Mouse (Mus musculus): ENCODE measurements around the gene Sspo. TPM values are rescaled to one million over a fixed set of nuclear protein-coding genes. Genes with fewer than 3 reads are reported as not detected.

Gene Sspo
- polyA plus RNA-seq, 1 experiment from 2014 or later, result 0.03 TPM

- no peak overlapping the region for H3K27ac ChIP-seq (replicated peaks)
- no peak overlapping the region for H3K4me3 ChIP-seq (replicated peaks)
- no peak overlapping the region for H3K4me2 ChIP-seq
- H3K4me1 ChIP-seq (replicated peaks), result no peaks in the 10 kb centered on the region
- H3K9me3 ChIP-seq (replicated peaks), result no peaks in the 10 kb centered on the region
- 64% methylated on average over 2 of the region's 2 CpGs for WGBS (ENCODE audit: insufficient replicate concordance)
- ATAC-seq (ENCODE audit: insufficient read depth), result no peak
- H3K36me3 ChIP-seq (replicated peaks), result no peaks in the 10 kb centered on the region
- no peaks in the 10 kb centered on the region for H3K27me3 ChIP-seq
- no peak overlapping the region for H3K9ac ChIP-seq
Measured at GRCm38 (mm10) chr6:48416486-48416885, 31.5 kb upstream of the Sspo start.

GRCm38 (mm10) chr6:48420647-48421046, 27.4 kb upstream of the Sspo start:
- no peaks in the 10 kb centered on the region for H3K36me3 ChIP-seq (replicated peaks)
- WGBS (ENCODE audit: insufficient replicate concordance), result 14% methylated on average over 2 of the region's 2 CpGs
- ATAC-seq (ENCODE audit: insufficient read depth), result no peak
- H3K4me1 ChIP-seq (replicated peaks), result no peaks in the 10 kb centered on the region
- no peak overlapping the region for H3K27ac ChIP-seq (replicated peaks)
- no peaks in the 10 kb centered on the region for H3K9me3 ChIP-seq (replicated peaks)
- H3K4me2 ChIP-seq, result no peak overlapping the region
- H3K27me3 ChIP-seq, result no peaks in the 10 kb centered on the region
- no peak overlapping the region for H3K4me3 ChIP-seq (replicated peaks)
- H3K9ac ChIP-seq, result no peak overlapping the region

DNA sequence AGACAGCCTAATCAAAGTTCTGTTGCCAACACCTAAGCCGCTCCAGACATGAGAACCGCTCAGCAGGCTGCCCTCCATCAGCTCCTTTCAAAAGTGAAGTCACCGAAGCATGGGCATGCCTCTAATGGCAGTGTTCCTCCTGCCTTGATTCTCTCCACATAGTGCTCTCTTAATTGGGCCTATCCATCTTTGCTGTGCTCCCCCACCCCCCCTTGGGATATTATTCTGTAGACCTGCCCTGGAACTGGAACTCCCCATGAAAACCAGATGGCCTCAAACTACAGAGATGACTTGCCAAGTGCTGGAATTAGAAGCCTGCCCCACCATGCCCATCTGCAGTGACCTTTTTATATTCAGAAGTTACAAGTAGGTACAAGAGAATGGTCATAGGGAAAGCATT, 24.7 kb upstream of the Sspo start:
- ATAC-seq (ENCODE audit: insufficient read depth), result no peak
- H3K4me3 ChIP-seq (replicated peaks), result no peak overlapping the region
- no peak overlapping the region for H3K9ac ChIP-seq
- no peaks in the 10 kb centered on the region for H3K27me3 ChIP-seq
- H3K36me3 ChIP-seq (replicated peaks), result no peaks in the 10 kb centered on the region
- H3K9me3 ChIP-seq (replicated peaks), result no peaks in the 10 kb centered on the region
- WGBS (ENCODE audit: insufficient replicate concordance), result 83% methylated on average over 3 of the region's 3 CpGs
- no peak overlapping the region for H3K4me2 ChIP-seq
- no peaks in the 10 kb centered on the region for H3K4me1 ChIP-seq (replicated peaks)
- H3K27ac ChIP-seq (replicated peaks), result no peak overlapping the region

DNA sequence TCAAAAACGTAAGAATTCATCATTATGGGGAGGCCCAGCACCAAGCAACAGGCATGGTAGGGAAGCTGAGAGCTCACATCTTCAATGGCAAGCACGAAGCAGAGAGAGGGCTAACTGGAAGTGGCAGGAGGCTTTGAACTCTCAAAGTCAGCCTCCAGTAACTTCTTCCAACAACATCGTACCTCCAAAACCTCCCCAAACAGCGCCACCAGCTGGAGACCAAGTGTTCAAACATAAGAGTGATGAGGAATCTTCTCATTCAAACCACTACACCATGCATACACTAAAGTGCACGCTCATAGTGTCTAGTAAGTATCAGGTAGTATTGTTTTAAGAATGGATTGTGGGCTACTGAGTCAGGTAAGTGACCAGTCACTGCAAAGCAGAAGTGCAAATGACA, 24.0 kb upstream of the Sspo start:
- H3K9ac ChIP-seq, result no peak overlapping the region
- H3K36me3 ChIP-seq (replicated peaks), result no peaks in the 10 kb centered on the region
- H3K4me3 ChIP-seq (replicated peaks), result no peak overlapping the region
- no peak overlapping the region for H3K27ac ChIP-seq (replicated peaks)
- H3K27me3 ChIP-seq, result no peaks in the 10 kb centered on the region
- H3K4me2 ChIP-seq, result no peak overlapping the region
- no peaks in the 10 kb centered on the region; the same call in 1 of the 2 replicates for H3K4me1 ChIP-seq (replicated peaks)
- WGBS (ENCODE audit: insufficient replicate concordance), result 43% methylated on average over 5 of the region's 5 CpGs
- H3K9me3 ChIP-seq (replicated peaks), result no peaks in the 10 kb centered on the region
- no peak for ATAC-seq (ENCODE audit: insufficient read depth)

DNA sequence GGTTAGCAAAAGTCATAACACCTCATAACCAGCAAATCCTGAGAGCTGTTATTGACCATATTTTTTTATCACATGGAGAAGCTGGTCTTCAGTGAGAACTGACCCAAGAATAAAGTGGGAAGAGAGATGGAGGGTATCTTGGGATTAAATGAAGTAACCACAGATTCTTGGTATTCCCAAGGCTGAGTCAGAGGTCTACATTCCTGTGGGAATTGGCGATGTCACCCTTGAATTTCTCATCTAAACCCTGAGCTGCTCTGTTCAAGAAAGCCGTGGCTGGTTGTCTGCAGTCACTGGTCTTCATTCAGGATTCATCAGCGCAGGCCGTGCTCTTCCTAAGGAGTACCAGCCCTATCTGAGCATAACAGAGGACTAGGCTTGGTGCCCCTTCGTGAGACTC, 21.1 kb upstream of the Sspo start:
- Histone ChIP-seq H3K4me3 (replicated peaks) (no peak overlapping the region), H3K4me2 (no peak overlapping the region), H3K9ac (no peak overlapping the region), H3K36me3 (replicated peaks) (no peaks in the 10 kb centered on the region), H3K9me3 (replicated peaks) (no peaks in the 10 kb centered on the region), H3K27me3 (no peaks in the 10 kb centered on the region), H3K27ac (replicated peaks) (no peak overlapping the region), H3K4me1 (replicated peaks) (no peaks in the 10 kb centered on the region; the same call in 1 of the 2 replicates)
- 61% methylated on average over 5 of the region's 5 CpGs for WGBS (ENCODE audit: insufficient replicate concordance)
- ATAC-seq (ENCODE audit: insufficient read depth), result no peak

DNA sequence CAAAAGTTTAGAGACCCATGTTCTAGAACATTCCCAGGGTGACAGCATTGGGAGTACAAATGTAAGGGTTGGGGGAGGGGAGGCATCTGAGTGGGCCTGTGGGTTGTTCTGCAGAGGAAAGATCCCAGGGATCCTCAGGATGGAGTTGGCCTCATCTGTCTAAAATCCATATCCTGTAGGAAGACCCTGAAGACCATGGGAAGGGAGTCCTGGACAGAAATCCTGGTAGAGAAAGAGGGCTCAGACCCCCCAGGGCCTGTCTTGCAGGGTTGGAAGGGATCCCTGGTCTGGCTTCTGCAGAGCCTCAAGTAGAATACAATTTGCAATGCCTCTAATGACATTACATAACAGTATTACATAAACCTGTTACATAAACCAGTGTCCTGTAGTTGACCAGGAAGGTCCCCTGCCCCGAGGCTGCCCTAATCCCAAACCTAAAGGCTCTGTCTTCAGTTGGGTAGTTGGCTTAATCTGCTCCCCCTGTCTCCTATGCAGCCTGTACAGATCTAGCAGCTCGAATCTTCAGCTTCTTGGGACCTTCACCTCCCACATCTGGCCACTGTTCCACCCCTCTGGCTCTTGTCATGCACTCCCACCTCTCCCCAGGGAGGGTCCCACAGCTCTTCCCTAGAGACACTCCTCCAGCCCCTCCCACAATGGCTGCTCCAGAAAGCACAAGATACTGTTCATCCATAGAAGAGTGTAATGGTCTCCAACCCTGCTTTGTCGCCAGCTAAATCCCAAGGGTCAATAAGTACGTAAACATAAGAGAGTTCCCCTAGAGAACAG, 19.1 kb upstream of the Sspo start:
- H3K4me3 ChIP-seq (replicated peaks), result no peak overlapping the region
- H3K36me3 ChIP-seq (replicated peaks), result no peaks in the 10 kb centered on the region
- no peaks in the 10 kb centered on the region for H3K27me3 ChIP-seq
- peaks cover 8% of the 10 kb centered on the region for H3K4me1 ChIP-seq (replicated peaks)
- no peak overlapping the region for H3K27ac ChIP-seq (replicated peaks)
- no peak for ATAC-seq (ENCODE audit: insufficient read depth)
- H3K9me3 ChIP-seq (replicated peaks), result no peaks in the 10 kb centered on the region
- no peak overlapping the region for H3K4me2 ChIP-seq
- no peak overlapping the region for H3K9ac ChIP-seq
- WGBS (ENCODE audit: insufficient replicate concordance), result 39% methylated on average over 4 of the region's 4 CpGs

- H3K4me3 ChIP-seq (replicated peaks), result no peak overlapping the region
- H3K9me3 ChIP-seq (replicated peaks), result no peaks in the 10 kb centered on the region
- no peak for ATAC-seq (ENCODE audit: insufficient read depth)
- no peak overlapping the region for H3K27ac ChIP-seq (replicated peaks)
- H3K27me3 ChIP-seq, result no peaks in the 10 kb centered on the region
- peaks cover 8% of the 10 kb centered on the region for H3K4me1 ChIP-seq (replicated peaks)
- no peak overlapping the region for H3K4me2 ChIP-seq
- H3K36me3 ChIP-seq (replicated peaks), result no peaks in the 10 kb centered on the region
- H3K9ac ChIP-seq, result no peak overlapping the region
- WGBS (ENCODE audit: insufficient replicate concordance), result 43% methylated on average over 5 of the region's 5 CpGs
Measured at GRCm38 (mm10) chr6:48430748-48431147, 17.3 kb upstream of the Sspo start.

DNA sequence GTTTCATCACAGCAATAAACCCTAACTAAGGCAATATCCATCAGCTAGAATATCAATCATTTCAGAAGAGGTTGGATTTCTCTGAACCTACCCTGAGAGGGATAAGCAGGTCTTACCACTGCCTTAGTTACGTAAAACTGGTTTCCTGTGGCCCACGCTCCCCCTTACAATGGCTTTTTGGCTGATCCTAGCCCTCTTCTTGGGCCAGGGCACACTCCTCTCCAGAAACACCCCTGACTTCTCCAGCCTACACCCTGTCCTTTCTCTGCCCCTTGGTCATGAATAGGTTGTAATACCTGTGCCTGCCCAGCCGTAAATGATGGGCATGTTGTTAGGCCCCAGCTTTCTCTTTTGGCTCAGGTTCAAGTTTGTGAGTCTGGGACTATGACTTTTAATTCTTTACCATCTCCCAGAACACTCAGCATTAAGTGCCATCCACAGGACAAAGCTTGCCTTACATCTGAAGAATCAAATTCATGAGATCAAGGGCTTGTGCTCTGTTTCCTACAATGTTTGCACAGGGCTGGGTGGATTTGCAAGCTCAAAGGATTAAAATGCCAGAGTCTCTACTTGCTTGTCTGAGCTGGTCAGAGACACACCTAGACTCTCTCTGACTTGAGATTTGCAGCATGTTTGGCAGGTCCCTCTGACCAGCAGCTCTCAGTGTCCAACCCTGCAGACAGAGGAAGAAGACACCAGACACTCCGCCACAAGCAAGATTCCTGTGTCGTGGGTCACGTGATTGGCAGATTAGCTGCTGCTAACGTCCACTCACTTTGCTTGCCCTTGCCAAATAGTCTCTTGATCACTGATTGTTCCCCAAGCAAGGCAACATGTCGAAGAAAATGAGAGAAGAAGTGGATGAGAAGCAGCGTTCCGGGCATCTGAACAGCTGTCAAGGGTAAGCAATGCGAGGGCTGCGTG, 14.9 kb upstream of the Sspo start:
- WGBS (ENCODE audit: insufficient replicate concordance), result 43% methylated on average over 12 of the region's 12 CpGs
- Histone ChIP-seq H3K9ac (no peak overlapping the region), H3K4me3 (replicated peaks) (no peak overlapping the region), H3K36me3 (replicated peaks) (peaks cover 2% of the 10 kb centered on the region; the same call in 1 of the 2 replicates), H3K27me3 (no peaks in the 10 kb centered on the region), H3K9me3 (replicated peaks) (no peaks in the 10 kb centered on the region), H3K27ac (replicated peaks) (no peak overlapping the region), H3K4me1 (replicated peaks) (peaks cover 8% of the 10 kb centered on the region), H3K4me2 (no peak overlapping the region)
- no peak for ATAC-seq (ENCODE audit: insufficient read depth)

DNA sequence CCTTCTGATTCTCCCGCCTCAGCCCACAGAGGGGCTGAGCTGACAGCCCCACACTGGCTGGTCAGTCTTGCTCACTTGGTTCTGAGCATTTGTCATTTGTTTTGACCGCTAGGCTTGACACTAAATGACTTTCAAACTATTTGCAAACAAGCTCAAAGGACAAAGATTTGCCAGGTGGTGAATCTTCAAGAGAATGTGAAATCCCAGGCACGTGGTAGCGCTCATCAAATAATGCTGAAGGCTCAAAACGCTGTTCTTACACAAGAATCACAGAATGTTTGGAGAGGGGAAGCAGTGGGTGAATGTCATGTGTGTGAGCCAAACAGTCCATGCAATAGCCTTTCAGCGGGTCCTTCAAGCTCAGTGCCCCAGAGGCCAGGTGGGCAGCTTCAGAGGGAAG, 13.4 kb upstream of the Sspo start:
- ATAC-seq (ENCODE audit: insufficient read depth), result no peak
- Histone ChIP-seq H3K9ac (no peak overlapping the region), H3K36me3 (replicated peaks) (peaks cover 11% of the 10 kb centered on the region; the same call in 1 of the 2 replicates), H3K4me3 (replicated peaks) (no peak overlapping the region), H3K4me2 (no peak overlapping the region), H3K27me3 (peaks cover 7% of the 10 kb centered on the region), H3K27ac (replicated peaks) (no peak overlapping the region), H3K4me1 (replicated peaks) (peaks cover 8% of the 10 kb centered on the region), H3K9me3 (replicated peaks) (no peaks in the 10 kb centered on the region)
- WGBS (ENCODE audit: insufficient replicate concordance), result 44% methylated on average over 6 of the region's 6 CpGs

DNA sequence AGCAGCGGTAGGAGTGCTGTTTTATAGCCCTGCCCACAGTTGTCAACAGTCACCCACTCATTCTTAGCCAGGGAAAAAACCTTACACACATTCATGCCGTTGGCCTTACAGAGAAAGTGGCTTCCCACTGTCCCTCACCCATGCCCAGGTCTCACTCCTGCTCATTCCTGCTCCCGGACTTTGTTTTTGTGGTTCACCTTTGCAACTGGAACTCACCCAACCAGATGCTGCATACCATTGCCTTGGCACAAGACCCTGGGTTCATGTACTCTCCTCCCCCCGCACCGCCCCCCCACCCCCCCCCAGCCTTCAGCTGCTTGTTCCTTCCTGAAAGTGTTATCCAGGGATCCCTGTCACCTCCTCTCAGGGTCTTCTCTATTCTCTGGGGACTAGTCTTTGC, 12.9 kb upstream of the Sspo start:
- Histone ChIP-seq H3K27me3 (peaks cover 7% of the 10 kb centered on the region), H3K4me2 (no peak overlapping the region), H3K9me3 (replicated peaks) (no peaks in the 10 kb centered on the region), H3K36me3 (replicated peaks) (peaks cover 11% of the 10 kb centered on the region; the same call in 1 of the 2 replicates), H3K4me3 (replicated peaks) (no peak overlapping the region), H3K9ac (no peak overlapping the region), H3K27ac (replicated peaks) (no peak overlapping the region), H3K4me1 (replicated peaks) (peaks cover 8% of the 10 kb centered on the region)
- no peak for ATAC-seq (ENCODE audit: insufficient read depth)
- 55% methylated on average over 5 of the region's 5 CpGs for WGBS (ENCODE audit: insufficient replicate concordance)

DNA sequence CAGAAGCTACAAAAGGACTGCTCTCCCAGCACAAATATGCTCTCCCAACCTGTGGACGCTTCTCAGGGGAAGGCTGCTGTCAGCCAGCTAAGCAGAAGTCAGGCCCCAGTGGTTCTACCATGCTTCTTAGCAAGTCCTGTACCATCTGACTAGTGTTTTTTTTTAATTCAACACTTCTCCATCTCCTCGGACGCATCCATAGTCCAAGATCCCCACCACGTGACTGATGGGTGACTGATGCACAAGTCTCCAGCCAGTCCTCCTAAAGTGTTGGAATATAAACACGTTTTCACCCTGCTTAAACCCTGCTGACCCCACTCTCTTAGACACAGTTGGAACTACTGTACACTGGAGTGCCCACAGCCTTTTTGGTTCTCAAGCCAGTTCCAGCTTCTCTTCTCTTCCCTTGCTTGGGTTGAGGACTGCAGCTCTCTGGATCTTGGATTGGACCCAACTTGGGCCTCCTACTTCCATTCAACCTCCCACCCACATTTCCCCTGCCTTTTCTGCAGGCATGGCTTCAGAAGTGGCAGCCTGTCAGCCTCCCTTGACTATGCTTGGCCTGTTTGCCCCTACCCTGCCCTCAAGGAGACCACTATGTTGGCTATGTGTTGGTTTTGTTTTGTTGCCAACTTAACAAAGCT, 12.2 kb upstream of the Sspo start:
- no peak overlapping the region for H3K4me2 ChIP-seq
- H3K4me1 ChIP-seq (replicated peaks), result peaks cover 8% of the 10 kb centered on the region
- H3K9ac ChIP-seq, result no peak overlapping the region
- no peak overlapping the region for H3K4me3 ChIP-seq (replicated peaks)
- H3K27me3 ChIP-seq, result peaks cover 7% of the 10 kb centered on the region
- H3K27ac ChIP-seq (replicated peaks), result no peak overlapping the region
- H3K36me3 ChIP-seq (replicated peaks), result peaks cover 11% of the 10 kb centered on the region; the same call in 1 of the 2 replicates
- 53% methylated on average over 5 of the region's 5 CpGs for WGBS (ENCODE audit: insufficient replicate concordance)
- H3K9me3 ChIP-seq (replicated peaks), result no peaks in the 10 kb centered on the region
- no peak for ATAC-seq (ENCODE audit: insufficient read depth)
